Mouse (Mus musculus) embryonic fibroblast, embryonic 13.5 days (primary cell): ENCODE measurements around the gene Kcnq5.

Experiments
- CTCF ChIP-seq: IDR thresholded peaks from 2 replicates; pipeline ENCODE4 v1.5.1; 2011; ENCODE audit warnings: mild to moderate bottlenecking, control low read depth, low read length, moderate library complexity, borderline replicate concordance; ENCODE audit not compliant: insufficient read depth
- POLR2A ChIP-seq: IDR thresholded peaks from 2 replicates; pipeline ENCODE4 v1.6.1; 2011; ENCODE audit warnings: low read depth, mild to moderate bottlenecking, control low read depth, low read length, moderate library complexity

GRCm38 (mm10) chr1:21721246-21721645 is 240.5 kb downstream of the Kcnq5 start:
- TF ChIP-seq CTCF (no peak), POLR2A (no peak)
